Mouse (Mus musculus) heart, adult 2 months (tissue): Measurements from ENCODE around the gene Isoc2b.

Source experiments
- CTCF ChIP-seq: fragments of 200-600 bp; IDR thresholded peaks from 2 replicates; pipeline ENCODE4 v1.8.1; 2022; ENCODE audit warnings: antibody characterized with exemption, mild to moderate bottlenecking, moderate library complexity
- EP300 ChIP-seq: fragments of 200-500 bp; IDR thresholded peaks from 2 replicates; pipeline ENCODE4 v1.6.1; 2011; ENCODE audit warnings: low read depth, low read length, control low read depth; ENCODE audit not compliant: insufficient read depth
- POLR2A ChIP-seq: fragments of 200-500 bp; IDR thresholded peaks from 2 replicates; pipeline ENCODE4 v1.6.1; 2011; ENCODE audit warnings: mild to moderate bottlenecking, low read depth, low read length, control low read depth; ENCODE audit not compliant: insufficient read depth

- TF ChIP-seq CTCF = no peak
- TF ChIP-seq POLR2A = no peak
- no peak for TF ChIP-seq EP300
Measured at GRCm38 (mm10) chr7:4825365-4825764, 44.7 kb downstream of the Isoc2b start.
